Mouse (Mus musculus): ENCODE data around the gene Paqr7.

- TF ChIP-seq CTCF (IDR thresholded peaks at IDR 0.05; ENCODE audit: extremely low read depth, insufficient read depth, insufficient read length, insufficient replicate concordance) = no peak
- TF ChIP-seq POLR2A (IDR thresholded peaks at IDR 0.05; ENCODE audit: low read depth, low read length) = no peak
These were observed 4.8 kb upstream of the Paqr7 start for GRCm38 (mm10) chr4:134491716-134492115.
